Mouse (Mus musculus): ENCODE results near the gene Spen.

GRCm38 (mm10) chr4:141420192-141420829 lies 118.1 kb downstream of the Spen start, which contains the start of gene Hspb7:
- TF ChIP-seq EP300 (IDR thresholded peaks at IDR 0.05) = no peak
- no peak for TF ChIP-seq CTCF (IDR thresholded peaks at IDR 0.05)
